Comparison of ENCODE assay signal across 9 mouse cellular contexts in the genomic region with DNA sequence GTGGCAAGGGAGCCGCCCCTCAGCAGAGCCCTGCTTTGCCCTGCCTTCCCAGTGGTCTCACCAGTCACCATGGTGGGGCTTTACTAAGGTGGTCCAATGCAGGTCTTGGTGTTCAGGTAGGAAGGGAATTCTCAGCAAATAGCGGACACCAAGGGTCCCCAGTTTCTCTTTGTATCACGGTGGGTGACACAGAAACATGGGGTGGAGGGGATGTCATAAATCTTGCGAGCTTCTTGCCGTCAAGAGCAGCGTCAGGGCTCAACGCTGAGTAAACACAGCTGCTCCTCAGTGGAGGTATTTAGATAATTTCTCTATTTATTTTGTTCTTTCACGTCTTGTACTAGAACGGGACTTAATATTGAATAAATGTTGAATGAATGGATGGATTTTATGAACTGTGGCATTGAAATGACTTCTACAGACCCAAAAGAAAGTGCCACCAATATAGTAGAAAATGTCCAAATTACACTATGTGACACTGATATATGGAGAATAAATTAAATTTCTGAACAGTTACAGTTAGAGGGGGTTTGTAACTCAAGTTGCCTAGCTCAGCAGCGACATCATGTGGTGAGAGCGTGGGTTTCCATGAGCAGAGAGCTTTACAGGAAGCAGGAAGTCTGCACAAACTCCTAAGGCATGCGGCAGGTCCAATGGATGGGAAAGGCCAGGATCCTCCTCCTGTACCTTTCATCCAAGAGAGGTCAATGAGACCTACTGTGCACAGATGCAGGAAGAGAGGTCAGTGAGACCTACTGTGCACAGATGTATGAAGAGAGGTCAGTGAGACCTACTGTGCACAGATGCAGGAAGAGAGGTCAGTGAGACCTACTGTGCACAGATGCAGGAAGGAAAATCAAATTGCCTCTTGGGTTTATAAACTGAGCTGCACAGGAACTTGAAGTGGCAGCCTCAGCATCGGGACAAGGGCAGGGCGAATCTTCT. TPM values are rescaled to one million over a fixed set of nuclear protein-coding genes. Genes with fewer than 3 reads are reported as not detected.
DNase-seq lines count a peak whose midpoint lies in the region; ATAC-seq and TF ChIP-seq lines count a peak whose summit lies in the region.
"Had no signal": no experiment of that assay in that cellular context is flagged by ENCODE, and none has a peak within 500 bp of the region (broad histone marks: within the 10 kb centered on the region; RNA-seq: fewer than 3 reads in every experiment).

No protein-coding gene starts in this region.

- 0 out of 2 replicates have a peak, but pooled peaks have one; percentile 28 for ATAC-seq in neural tube, embryonic 15.5 days (ENCODE audit: low FRiP score)

- H3K4me1 ChIP-seq in neural tube, embryonic 15.5 days: peaks cover 7% of the 10 kb centered on the region; the same call in 1 of the 2 replicates
- peaks cover 26% of the 10 kb centered on the region for H3K4me1 ChIP-seq in thymus, adult 2 months (replicated peaks; ENCODE audit: control insufficient read depth, insufficient read depth, low read length)

- no peak for TF ChIP-seq CTCF in thymus, adult 2 months (IDR thresholded peaks at IDR 0.05; ENCODE audit: borderline replicate concordance, control insufficient read depth, extremely low read depth, insufficient read depth, low read length, poor library complexity)

- no peak overlapping the region for H3K27ac ChIP-seq in neural tube, embryonic 15.5 days (replicated peaks)
- H3K27ac ChIP-seq in thymus, adult 2 months (ENCODE audit: control insufficient read depth, insufficient read depth, low read length): no peak overlapping the region
- H3K27ac ChIP-seq: embryonic facial prominence, embryonic 13.5 days had no signal

- peaks cover 7% of the 10 kb centered on the region for H3K27me3 ChIP-seq in neural tube, embryonic 15.5 days (replicated peaks)
- no peaks in the 10 kb centered on the region for H3K27me3 ChIP-seq in thymus, adult 2 months (ENCODE audit: control insufficient read depth, insufficient read depth, low read length)
- H3K27me3 ChIP-seq: embryonic facial prominence, embryonic 13.5 days had no signal

- H3K36me3 ChIP-seq in neural tube, embryonic 15.5 days: no peaks in the 10 kb centered on the region
- H3K36me3 ChIP-seq in thymus, adult 2 months (ENCODE audit: control insufficient read depth, insufficient read depth, low read length): no peaks in the 10 kb centered on the region
- H3K36me3 ChIP-seq: embryonic facial prominence, embryonic 13.5 days had no signal

- intact Hi-C loops in heart, postnatal 10 days (cut with DNase I): loop anchor here (1.0 to 5.0 kb wide), 3 partner anchors 161 to 320 kb away; no protein-coding TSS in a partner anchor

- no peak for TF ChIP-seq POLR2A in thymus, adult 2 months (IDR thresholded peaks at IDR 0.05; ENCODE audit: control insufficient read depth, extremely low read depth, insufficient read depth, low read length, poor library complexity)

- no peak overlapping the region for H3K4me2 ChIP-seq in neural tube, embryonic 15.5 days
- H3K4me2 ChIP-seq: embryonic facial prominence, embryonic 13.5 days had no signal

- H3K4me3 ChIP-seq in neural tube, embryonic 15.5 days (replicated peaks): no peak overlapping the region
- no peak overlapping the region for H3K4me3 ChIP-seq in thymus, adult 2 months (ENCODE audit: control insufficient read depth, insufficient read depth, low read length)
- H3K4me3 ChIP-seq: embryonic facial prominence, embryonic 13.5 days had no signal

- no peak overlapping the region for H3K9ac ChIP-seq in neural tube, embryonic 15.5 days (replicated peaks)
- H3K9ac ChIP-seq: embryonic facial prominence, embryonic 13.5 days had no signal

- 54% methylated on average over 14 of the region's 14 CpGs for WGBS in neural tube, embryonic 15.5 days
- 69% methylated on average over 14 of the region's 14 CpGs for WGBS in thymus, adult 2 months

- H3K9me3 ChIP-seq in neural tube, embryonic 15.5 days (replicated peaks): no peaks in the 10 kb centered on the region
- H3K9me3 ChIP-seq: embryonic facial prominence, embryonic 13.5 days had no signal

- DNase-seq in CD4-positive, CD25-positive, alpha-beta regulatory T cell, adult 2 months (ENCODE audit: low read depth, low spot score): peak; percentile 91
- DNase-seq in adrenal gland, postnatal 4 days (ENCODE audit: low spot score in 2 of 2): peak; percentile 37 to 64
- peak; percentile 52 for DNase-seq in fibroblast of lung, adult 2 months (ENCODE audit: low read depth)
- peak; percentile 86 to 93 for DNase-seq in heart, postnatal 10 days
- DNase-seq in kidney, postnatal 25 days: peak; percentile 81 to 88
- peak; percentile 73 to 81 for DNase-seq in lung, adult 18-20 months
- DNase-seq in thymus, adult 2 months: peak; percentile 86

RNA-seq across cellular contexts. Expression of a gene that starts 54.7 kb away (rescaled TPM):
- total RNA-seq in adrenal gland, postnatal 4 days (2021): 10 to 100 TPM; 20.6 to 23.1 TPM
- 1 to 10 TPM; 6.9 to 7.5 TPM for total RNA-seq in heart, postnatal 10 days (2021)
- 8.3 and 8.7 TPM in 2 replicates for polyA plus RNA-seq in neural tube, embryonic 15.5 days (2015; fragmentation: Nextera tagmentation; extraction: Ambion mirVana)
- 7.8 and 9.3 TPM in 2 replicates for polyA plus RNA-seq in thymus, adult 2 months (2012; rRNA removed)
